Mouse (Mus musculus) liver, embryonic 11.5 days (tissue): Measurements from ENCODE around the gene Pcdh7. TPM values are rescaled to one million over a fixed set of nuclear protein-coding genes. Genes with fewer than 3 reads are reported as not detected.

Source experiments
- ATAC-seq: fragments of 200-750 bp; cut with Nextera tagmentation; replicated peaks from 2 replicates; pipeline ENCODE4 v1.8.0; 2017; ENCODE audit warnings: moderate number of reproducible peaks, mild to moderate bottlenecking, moderate TSS enrichment, moderate library complexity; ENCODE audit not compliant: low FRiP score
- DNase-seq: peaks from one replicate; pipeline ENCODE4 v3.0.0-alpha.2; 2017; ENCODE audit warnings: low spot score
- H3K27ac ChIP-seq: fragments of 300-500 bp; sonication (generic); 2 replicates; pipeline ENCODE4 v1.5.1; 2014; ENCODE audit warnings: mild to moderate bottlenecking, low read depth, low read length, control low read depth
- H3K27me3 ChIP-seq: fragments of 300-500 bp; sonication (generic); replicated peaks from 2 replicates; pipeline ENCODE4 v1.6.1; 2014; ENCODE audit warnings: low read length, mixed read lengths; ENCODE audit not compliant: control insufficient read depth, insufficient read depth
- H3K36me3 ChIP-seq: fragments of 300-500 bp; sonication (generic); 2 replicates; pipeline ENCODE4 v1.6.1; 2014; ENCODE audit warnings: mild to moderate bottlenecking, low read length, moderate library complexity, mixed read lengths; ENCODE audit not compliant: control insufficient read depth, insufficient read depth
- H3K4me1 ChIP-seq: fragments of 300-500 bp; sonication (generic); replicated peaks from 2 replicates; pipeline ENCODE4 v1.6.1; 2014; ENCODE audit warnings: low read length, mixed read lengths; ENCODE audit not compliant: control insufficient read depth, insufficient read depth
- H3K4me2 ChIP-seq: fragments of 300-500 bp; sonication (generic); 2 replicates; pipeline ENCODE4 v1.6.1; 2014; ENCODE audit warnings: mild to moderate bottlenecking, control low read depth, moderate library complexity
- H3K4me3 ChIP-seq: fragments of 300-500 bp; sonication (generic); 2 replicates; pipeline ENCODE4 v1.5.1; 2014; ENCODE audit warnings: low read depth, low read length, control low read depth
- H3K9ac ChIP-seq: fragments of 300-500 bp; sonication (generic); 2 replicates; pipeline ENCODE4 v1.6.1; 2014; ENCODE audit warnings: low read depth, low read length, control low read depth
- H3K9me3 ChIP-seq: fragments of 300-500 bp; sonication (generic); 2 replicates; pipeline ENCODE4 v1.6.1; 2016; ENCODE audit warnings: low read length, inconsistent platforms, mixed read lengths; ENCODE audit not compliant: control insufficient read depth
- WGBS: fragments of 180-500 bp; shearing (Covaris S2); extraction: QIAGEN DNeasy Blood & Tissue Kit; methylation state at CpG from one replicate; pipeline ENCODE4 v1.1.7; 2014; 5-methylcytosine and 5-hydroxymethylcytosine counted together
- polyA plus RNA-seq: library from polyadenylated mRNA; unstranded; fragments of >200 nt; fragmentation: Nextera tagmentation; extraction: Ambion mirVana; gene quantifications from 2 replicates; pipeline ENCODE4 v1.2.1, GENCODE M21; 2014

Gene Pcdh7
- polyA plus RNA-seq, 1 experiment from 2014 or later, result 4.4 TPM

GRCm38 (mm10) chr5:57760069-57761063 is 42.6 kb downstream of the Pcdh7 start:
- Histone ChIP-seq H3K36me3 (no peaks in the 10 kb centered on the region), H3K9me3 (no peaks in the 10 kb centered on the region), H3K4me3 (no peak overlapping the region), H3K4me1 (peaks cover 10% of the 10 kb centered on the region; the same call in 1 of the 2 replicates), H3K9ac (no peak overlapping the region), H3K27me3 (no peaks in the 10 kb centered on the region), H3K4me2 (peak overlapping the region; percentile 15; the same call in 1 of the 2 replicates), H3K27ac (peak overlapping the region; percentile 33)
- ATAC-seq (peak; percentile 76), DNase-seq (no peak)
- WGBS, result 26% methylated on average over 6 of the region's 6 CpGs

DNA sequence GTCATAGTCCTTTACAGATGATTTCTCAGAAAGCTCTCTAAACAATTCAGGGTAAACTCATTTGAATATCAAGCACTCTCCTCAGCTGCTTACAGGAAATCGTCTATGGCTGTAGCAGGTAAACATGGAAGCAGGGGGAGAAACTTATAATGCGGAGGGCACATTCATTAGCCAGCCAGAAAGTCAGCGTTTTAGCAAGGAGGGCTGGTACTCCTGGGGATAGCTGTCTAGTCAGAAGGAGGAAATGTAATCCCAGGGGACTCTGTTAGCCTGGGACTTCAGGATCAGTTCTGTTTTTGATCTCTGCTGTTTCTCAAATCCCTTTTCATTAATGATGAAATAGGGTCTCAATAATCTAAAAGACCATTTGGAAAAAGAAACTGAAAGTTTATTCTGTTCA is 47.6 kb downstream of the Pcdh7 start:
- H3K36me3 ChIP-seq, result no peaks in the 10 kb centered on the region
- H3K9me3 ChIP-seq, result no peaks in the 10 kb centered on the region
- peaks cover 9% of the 10 kb centered on the region; the same call in 1 of the 2 replicates for H3K4me1 ChIP-seq
- H3K4me2 ChIP-seq, result no peak overlapping the region
- ATAC-seq (no peak), DNase-seq (no peak)
- H3K27me3 ChIP-seq, result no peaks in the 10 kb centered on the region
- no peak overlapping the region for H3K4me3 ChIP-seq
- WGBS, result 55% methylated on average over 3 of the region's 3 CpGs
- no peak overlapping the region for H3K27ac ChIP-seq
- H3K9ac ChIP-seq, result no peak overlapping the region

DNA sequence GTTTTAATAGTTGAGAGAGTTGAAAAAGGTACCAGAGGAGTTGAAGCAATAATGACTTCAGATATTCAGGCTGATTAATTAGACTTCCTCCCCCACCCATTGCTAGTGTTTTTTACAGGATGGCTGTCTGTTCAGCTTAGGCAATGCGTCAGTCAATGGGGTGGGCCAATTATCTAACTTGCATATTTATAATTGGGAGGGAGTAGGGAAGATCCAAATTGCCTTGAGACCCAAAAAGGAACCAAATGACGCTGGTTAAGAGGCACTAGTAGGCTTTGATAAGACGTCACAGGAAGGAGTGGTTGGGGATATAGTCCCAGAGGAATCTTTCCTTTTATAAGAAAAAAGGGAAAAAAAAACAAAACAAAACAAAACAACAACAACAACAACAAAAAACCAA is 49.6 kb downstream of the Pcdh7 start:
- ATAC-seq (no peak), DNase-seq (no peak)
- no peaks in the 10 kb centered on the region for H3K9me3 ChIP-seq
- H3K27ac ChIP-seq, result no peak overlapping the region
- H3K36me3 ChIP-seq, result no peaks in the 10 kb centered on the region
- H3K27me3 ChIP-seq, result no peaks in the 10 kb centered on the region
- no peak overlapping the region for H3K4me3 ChIP-seq
- peaks cover 2% of the 10 kb centered on the region; the same call in 1 of the 2 replicates for H3K4me1 ChIP-seq
- H3K4me2 ChIP-seq, result no peak overlapping the region
- WGBS, result 44% methylated on average over 3 of the region's 3 CpGs
- H3K9ac ChIP-seq, result no peak overlapping the region

DNA sequence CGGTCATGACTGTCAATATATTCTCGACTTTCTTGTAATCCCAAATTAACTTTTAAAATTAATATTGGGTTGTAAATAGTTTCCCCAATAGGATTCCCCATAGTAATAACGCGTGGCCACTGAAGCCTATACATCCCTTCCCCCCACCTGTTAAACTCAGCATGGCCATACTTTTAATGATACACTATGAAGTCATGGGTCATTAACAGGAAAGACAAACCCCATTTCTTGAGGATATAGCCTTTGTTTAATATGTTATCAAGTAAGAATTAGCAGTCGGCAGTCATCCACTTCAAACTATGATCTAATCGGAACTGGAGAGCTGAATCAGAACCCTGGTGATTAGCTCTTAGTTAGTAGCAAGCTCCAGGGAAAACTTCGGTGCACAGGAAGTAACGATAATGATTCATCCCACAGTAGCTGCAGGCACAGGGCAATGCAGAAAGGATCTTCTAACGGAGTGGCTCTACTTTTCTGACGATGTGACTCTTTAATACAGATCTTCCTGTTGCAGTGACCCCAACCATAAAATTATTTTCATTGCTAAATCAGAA is 50.8 kb downstream of the Pcdh7 start:
- DNase-seq (no peak), ATAC-seq (no peak)
- H3K27me3 ChIP-seq, result no peaks in the 10 kb centered on the region
- no peak overlapping the region for H3K4me2 ChIP-seq
- WGBS, result 76% methylated on average over 10 of the region's 10 CpGs
- H3K9ac ChIP-seq, result no peak overlapping the region
- H3K36me3 ChIP-seq, result no peaks in the 10 kb centered on the region
- H3K27ac ChIP-seq, result no peak overlapping the region
- no peaks in the 10 kb centered on the region for H3K9me3 ChIP-seq
- H3K4me3 ChIP-seq, result no peak overlapping the region
- H3K4me1 ChIP-seq, result peaks cover 2% of the 10 kb centered on the region; the same call in 1 of the 2 replicates

- no peak for ATAC-seq
- H3K4me2 ChIP-seq, result no peak overlapping the region
- H3K9ac ChIP-seq, result no peak overlapping the region
- no peak overlapping the region for H3K4me3 ChIP-seq
- DNase-seq, result no peak
- H3K4me1 ChIP-seq, result peaks cover 2% of the 10 kb centered on the region; the same call in 1 of the 2 replicates
- H3K9me3 ChIP-seq, result no peaks in the 10 kb centered on the region
- no peak overlapping the region for H3K27ac ChIP-seq
- H3K36me3 ChIP-seq, result no peaks in the 10 kb centered on the region
- no peaks in the 10 kb centered on the region for H3K27me3 ChIP-seq
- WGBS, result 90% methylated on average over 7 of the region's 7 CpGs
Measured at GRCm38 (mm10) chr5:57769644-57770043, 51.9 kb downstream of the Pcdh7 start.

- H3K27me3 ChIP-seq, result no peaks in the 10 kb centered on the region
- no peak overlapping the region for H3K9ac ChIP-seq
- H3K27ac ChIP-seq, result no peak overlapping the region
- no peak overlapping the region for H3K4me3 ChIP-seq
- H3K36me3 ChIP-seq, result no peaks in the 10 kb centered on the region
- ATAC-seq (no peak), DNase-seq (no peak)
- H3K4me2 ChIP-seq, result no peak overlapping the region
- H3K4me1 ChIP-seq, result peaks cover 2% of the 10 kb centered on the region; the same call in 1 of the 2 replicates
- no peaks in the 10 kb centered on the region for H3K9me3 ChIP-seq
- 56% methylated on average over 3 of the region's 3 CpGs for WGBS
Measured at GRCm38 (mm10) chr5:57770364-57770763, 52.6 kb downstream of the Pcdh7 start.

DNA sequence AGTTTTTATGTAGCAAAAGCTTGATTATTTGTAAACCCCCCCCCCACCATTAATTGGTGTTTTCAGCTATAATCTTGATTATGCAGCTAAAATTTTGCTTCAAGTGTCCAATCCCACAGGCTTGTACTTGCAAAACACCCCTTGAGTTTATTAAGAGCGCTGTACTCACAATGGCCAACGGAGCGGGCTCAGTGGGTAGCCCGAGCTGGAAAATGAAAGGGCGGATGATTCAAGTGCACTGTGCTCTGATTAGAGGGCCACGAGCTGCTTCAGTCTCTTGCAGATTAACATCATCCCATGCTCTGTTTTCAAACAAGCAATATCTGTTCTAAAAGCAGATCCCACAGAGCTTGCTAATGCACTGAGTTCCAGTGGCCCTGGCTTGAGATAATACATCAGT is 53.4 kb downstream of the Pcdh7 start:
- ATAC-seq (no peak), DNase-seq (no peak)
- no peaks in the 10 kb centered on the region for H3K9me3 ChIP-seq
- H3K27me3 ChIP-seq, result no peaks in the 10 kb centered on the region
- no peak overlapping the region for H3K4me3 ChIP-seq
- no peaks in the 10 kb centered on the region for H3K36me3 ChIP-seq
- H3K9ac ChIP-seq, result no peak overlapping the region
- H3K27ac ChIP-seq, result no peak overlapping the region
- peaks cover 2% of the 10 kb centered on the region; the same call in 1 of the 2 replicates for H3K4me1 ChIP-seq
- H3K4me2 ChIP-seq, result no peak overlapping the region
- 80% methylated on average over 6 of the region's 6 CpGs for WGBS

GRCm38 (mm10) chr5:57772711-57773110 is 54.9 kb downstream of the Pcdh7 start:
- Histone ChIP-seq H3K4me1 (peaks cover 2% of the 10 kb centered on the region; the same call in 1 of the 2 replicates), H3K4me3 (no peak overlapping the region), H3K4me2 (no peak overlapping the region), H3K9me3 (no peaks in the 10 kb centered on the region), H3K36me3 (no peaks in the 10 kb centered on the region), H3K27me3 (no peaks in the 10 kb centered on the region), H3K27ac (no peak overlapping the region), H3K9ac (no peak overlapping the region)
- WGBS, result 86% methylated on average over 3 of the region's 3 CpGs
- DNase-seq (no peak), ATAC-seq (no peak)
